Comparison of ENCODE assay signal across 9 mouse cellular contexts in genomic region chr2:25111184-25111791, GRCm38 (mm10). TPM values are rescaled to one million over a fixed set of nuclear protein-coding genes. Genes with fewer than 3 reads are reported as not detected.
DNase-seq lines count a peak whose midpoint lies in the region; ATAC-seq and TF ChIP-seq lines count a peak whose summit lies in the region.
"Had no signal": no experiment of that assay in that cellular context is flagged by ENCODE, and none has a peak within 500 bp of the region (broad histone marks: within the 10 kb centered on the region; RNA-seq: fewer than 3 reads in every experiment).

No protein-coding gene starts in this region.

- no peaks in the 10 kb centered on the region for H3K27me3 ChIP-seq in midbrain, embryonic 13.5 days
- no peaks in the 10 kb centered on the region for H3K27me3 ChIP-seq in midbrain, postnatal 0 days (ENCODE audit: insufficient read depth, low read length)
- H3K27me3 ChIP-seq in embryonic facial prominence, embryonic 10.5 days (replicated peaks; ENCODE audit: low read depth, poor library complexity, severe bottlenecking) = no peaks in the 10 kb centered on the region
- no peaks in the 10 kb centered on the region for H3K27me3 ChIP-seq in kidney, embryonic 15.5 days

- TF ChIP-seq CTCF in midbrain, postnatal 0 days (IDR thresholded peaks at IDR 0.05) = no peak

- no peak overlapping the region for H3K9ac ChIP-seq in midbrain, embryonic 13.5 days (replicated peaks)
- no peak overlapping the region for H3K9ac ChIP-seq in midbrain, postnatal 0 days (replicated peaks; ENCODE audit: low read length, poor library complexity, severe bottlenecking)
- no peak overlapping the region for H3K9ac ChIP-seq in kidney, embryonic 15.5 days
- H3K9ac ChIP-seq: midbrain, embryonic 12.5 days had no signal

- no peaks in the 10 kb centered on the region for H3K36me3 ChIP-seq in midbrain, embryonic 13.5 days
- H3K36me3 ChIP-seq in midbrain, postnatal 0 days (ENCODE audit: insufficient read depth, low read length) = no peaks in the 10 kb centered on the region
- no peaks in the 10 kb centered on the region for H3K36me3 ChIP-seq in embryonic facial prominence, embryonic 10.5 days (replicated peaks)
- no peaks in the 10 kb centered on the region for H3K36me3 ChIP-seq in kidney, embryonic 15.5 days
- H3K36me3 ChIP-seq: midbrain, embryonic 12.5 days had no signal

- H3K27ac ChIP-seq in midbrain, embryonic 13.5 days = no peak overlapping the region
- H3K27ac ChIP-seq in midbrain, postnatal 0 days (ENCODE audit: low read depth, low read length) = no peak overlapping the region
- H3K27ac ChIP-seq in embryonic facial prominence, embryonic 10.5 days (replicated peaks) = peak overlapping the region; percentile 44; the same call in 1 of the 2 replicates
- H3K27ac ChIP-seq in kidney, embryonic 15.5 days = peak overlapping the region; percentile 61
- H3K27ac ChIP-seq: midbrain, embryonic 12.5 days had no signal

- H3K9me3 ChIP-seq in midbrain, embryonic 13.5 days = no peaks in the 10 kb centered on the region
- H3K9me3 ChIP-seq in midbrain, postnatal 0 days (ENCODE audit: low read length) = no peaks in the 10 kb centered on the region
- H3K9me3 ChIP-seq in embryonic facial prominence, embryonic 10.5 days = no peaks in the 10 kb centered on the region
- H3K9me3 ChIP-seq in kidney, embryonic 15.5 days (replicated peaks) = no peaks in the 10 kb centered on the region
- H3K9me3 ChIP-seq: midbrain, embryonic 12.5 days had no signal

- 65% methylated on average over 9 of the region's 9 CpGs for WGBS in midbrain, embryonic 13.5 days
- 65% methylated on average over 9 of the region's 9 CpGs for WGBS in midbrain, postnatal 0 days
- 70% methylated on average over 9 of the region's 9 CpGs for WGBS in embryonic facial prominence, embryonic 10.5 days
- WGBS in kidney, embryonic 15.5 days = 57% methylated on average over 9 of the region's 9 CpGs

- ATAC-seq in midbrain, embryonic 13.5 days = peak; percentile 62; the same call in 1 of the 2 replicates
- no peak for ATAC-seq in midbrain, postnatal 0 days (ENCODE audit: low FRiP score)
- peak; percentile 67 for ATAC-seq in kidney, embryonic 15.5 days (replicated peaks; ENCODE audit: low FRiP score)
- ATAC-seq in megakaryocyte, adult 5-6 weeks (ENCODE audit: poor library complexity, severe bottlenecking) = peak; percentile 75

- no peak overlapping the region for H3K4me3 ChIP-seq in midbrain, embryonic 13.5 days (replicated peaks)
- no peak overlapping the region for H3K4me3 ChIP-seq in midbrain, postnatal 0 days (ENCODE audit: low read depth, low read length)
- no peak overlapping the region for H3K4me3 ChIP-seq in embryonic facial prominence, embryonic 10.5 days
- H3K4me3 ChIP-seq in kidney, embryonic 15.5 days (replicated peaks) = no peak overlapping the region
- H3K4me3 ChIP-seq: midbrain, embryonic 12.5 days had no signal

- H3K4me1 ChIP-seq in midbrain, embryonic 13.5 days (replicated peaks) = peaks cover 10% of the 10 kb centered on the region
- H3K4me1 ChIP-seq in midbrain, postnatal 0 days (ENCODE audit: insufficient read depth, low read length) = no peaks in the 10 kb centered on the region
- H3K4me1 ChIP-seq in embryonic facial prominence, embryonic 10.5 days = peaks cover 19% of the 10 kb centered on the region
- peaks cover 8% of the 10 kb centered on the region; the same call in 1 of the 2 replicates for H3K4me1 ChIP-seq in kidney, embryonic 15.5 days

- H3K4me2 ChIP-seq in midbrain, embryonic 13.5 days (replicated peaks) = no peak overlapping the region
- H3K4me2 ChIP-seq in midbrain, postnatal 0 days (ENCODE audit: low read depth, low read length, poor library complexity, severe bottlenecking) = no peak overlapping the region
- no peak overlapping the region for H3K4me2 ChIP-seq in kidney, embryonic 15.5 days
- H3K4me2 ChIP-seq: midbrain, embryonic 12.5 days had no signal

- no peak for DNase-seq in midbrain, postnatal 0 days (ENCODE audit: low spot score)
- DNase-seq in embryonic facial prominence, embryonic 10.5 days (ENCODE audit: low spot score) = no peak
- no peak for DNase-seq in right cerebral cortex, adult 18-20 months
- DNase-seq in urinary bladder, postnatal 4 days (ENCODE audit: low spot score in 2 of 2) = no peak
- DNase-seq in cerebellum, adult 18-20 months = no peak

RNA-seq across cellular contexts. Expression of gene Noxa1, which starts 16.3 kb away (rescaled TPM):
- polyA plus RNA-seq in midbrain, embryonic 13.5 days (2015; fragmentation: Nextera tagmentation; extraction: Ambion mirVana) = 0.16 TPM in 1 of 2 replicates, not detected in the other
- not detected in 2 replicates for total RNA-seq in midbrain, postnatal 0 days (2014; rRNA removed)
- polyA plus RNA-seq in midbrain, postnatal 0 days (2015; fragmentation: Nextera tagmentation; extraction: Ambion mirVana) = not detected in 2 replicates
- polyA plus RNA-seq in embryonic facial prominence, embryonic 10.5 days (2016; fragmentation: Nextera tagmentation; extraction: Ambion mirVana) = 0.21 and 0.24 TPM in 2 replicates
- polyA plus RNA-seq in kidney, embryonic 15.5 days (2015; fragmentation: Nextera tagmentation; extraction: Ambion mirVana) = 0.77 and 1.1 TPM in 2 replicates
- total RNA-seq in megakaryocyte, adult 5-6 weeks (2015) = not detected in 2 replicates
- not detected in 2 replicates for total RNA-seq in megakaryocyte, adult 5-6 weeks (2017)
- polyA plus RNA-seq: midbrain, embryonic 12.5 days had no signal

RNA-seq across cellular contexts. Expression of gene Entpd8, which starts 31.2 kb away (rescaled TPM):
- not detected in 2 replicates for polyA plus RNA-seq in midbrain, embryonic 13.5 days (2015; fragmentation: Nextera tagmentation; extraction: Ambion mirVana)
- total RNA-seq in midbrain, postnatal 0 days (2014; rRNA removed) = not detected in 2 replicates
- not detected in 2 replicates for polyA plus RNA-seq in midbrain, postnatal 0 days (2015; fragmentation: Nextera tagmentation; extraction: Ambion mirVana)
- not detected in 2 replicates for polyA plus RNA-seq in embryonic facial prominence, embryonic 10.5 days (2016; fragmentation: Nextera tagmentation; extraction: Ambion mirVana)
- 5.0 and 5.3 TPM in 2 replicates for polyA plus RNA-seq in kidney, embryonic 15.5 days (2015; fragmentation: Nextera tagmentation; extraction: Ambion mirVana)
- total RNA-seq in megakaryocyte, adult 5-6 weeks (2015) = not detected in 2 replicates
- total RNA-seq in megakaryocyte, adult 5-6 weeks (2017) = not detected in 2 replicates
- polyA plus RNA-seq: midbrain, embryonic 12.5 days had no signal

RNA-seq across cellular contexts. Expression of gene Nsmf, which starts 57.1 kb away (rescaled TPM):
- polyA plus RNA-seq in midbrain, embryonic 13.5 days (2015; fragmentation: Nextera tagmentation; extraction: Ambion mirVana) = 110 and 115 TPM in 2 replicates
- total RNA-seq in midbrain, postnatal 0 days (2014; rRNA removed) = 266 and 278 TPM in 2 replicates
- 182 and 187 TPM in 2 replicates for polyA plus RNA-seq in midbrain, postnatal 0 days (2015; fragmentation: Nextera tagmentation; extraction: Ambion mirVana)
- 67.3 and 68.6 TPM in 2 replicates for polyA plus RNA-seq in embryonic facial prominence, embryonic 10.5 days (2016; fragmentation: Nextera tagmentation; extraction: Ambion mirVana)
- 76.5 and 91.4 TPM in 2 replicates for polyA plus RNA-seq in kidney, embryonic 15.5 days (2015; fragmentation: Nextera tagmentation; extraction: Ambion mirVana)
- total RNA-seq in megakaryocyte, adult 5-6 weeks (2015) = 6.0 and 6.9 TPM in 2 replicates
- total RNA-seq in megakaryocyte, adult 5-6 weeks (2017) = 6.4 and 10.8 TPM in 2 replicates

Comparison
In these comparisons a context has a peak if more than half of its experiments do, and no peak if none do; other contexts are left out.
1. H3K27ac ChIP-seq: peak in embryonic facial prominence, embryonic 10.5 days (single experiment) and kidney, embryonic 15.5 days (single experiment); none in midbrain, embryonic 13.5 days (single experiment) and midbrain, postnatal 0 days (single experiment).